Mouse (Mus musculus): ENCODE results near the gene Fras1.

The Fras1 gene

DNA sequence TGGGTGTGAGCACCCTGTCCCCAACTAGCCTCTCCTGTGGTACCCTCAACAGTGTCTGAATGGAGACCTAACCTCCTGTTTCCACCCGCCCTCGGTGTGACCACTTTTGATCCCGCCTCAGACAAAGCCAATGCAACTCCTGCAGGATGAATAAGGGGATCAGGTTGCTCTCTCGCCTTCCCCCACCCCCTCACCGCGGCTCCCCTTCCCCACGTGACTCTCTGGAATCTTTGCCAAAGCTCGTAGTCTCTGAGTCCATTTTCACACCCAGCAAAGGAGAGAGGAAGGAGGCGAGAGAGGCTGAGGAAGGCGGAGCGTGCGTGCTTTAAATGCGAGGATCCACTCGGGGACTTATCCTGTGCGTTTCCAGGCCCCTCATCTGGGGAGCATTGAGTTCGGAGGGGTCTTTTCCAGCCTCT, at the start of gene Fras1:
Fras1 (plus strand) TSS at position 389 of the 419 bp plus-strand sequence.
- no peak for DNase-seq (ENCODE audit: low spot score in 2 of 2)

GRCm38 (mm10) chr5:96331048-96331737, 42.6 kb upstream of the Fras1 start:
- DNase-seq (ENCODE audit: low spot score in 2 of 2) = no peak

- no peak for DNase-seq (ENCODE audit: low spot score in 2 of 2)
Measured at GRCm38 (mm10) chr5:96331738-96332070, 42.1 kb upstream of the Fras1 start.

- DNase-seq (ENCODE audit: low spot score in 2 of 2) = no peak
Measured at GRCm38 (mm10) chr5:96333963-96334362, 39.8 kb upstream of the Fras1 start.

- DNase-seq (ENCODE audit: low spot score in 2 of 2) = no peak
Measured at GRCm38 (mm10) chr5:96340564-96340963, 33.2 kb upstream of the Fras1 start.

- no peak for DNase-seq (ENCODE audit: low spot score in 2 of 2)
Measured at GRCm38 (mm10) chr5:96344983-96345382, 28.8 kb upstream of the Fras1 start.

DNA sequence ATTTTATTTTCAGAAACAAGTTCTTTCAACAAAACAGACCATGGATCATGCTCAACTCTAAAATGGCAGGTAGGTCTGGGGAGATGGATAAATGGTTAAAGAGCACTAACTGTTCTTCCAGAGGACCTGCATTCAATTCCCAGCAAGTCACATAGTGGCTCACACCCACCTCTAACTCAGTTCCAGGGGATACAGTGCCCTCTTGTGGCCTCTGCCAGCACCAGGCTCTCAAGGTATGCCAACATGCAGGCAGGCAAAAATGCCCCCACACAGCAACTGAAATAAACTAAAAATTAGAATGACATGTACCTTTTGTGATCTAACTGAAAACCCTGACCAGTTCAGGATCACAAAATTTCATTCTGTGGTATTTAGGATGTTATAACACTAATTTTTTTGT, 21.8 kb upstream of the Fras1 start:
- no peak for DNase-seq (ENCODE audit: low spot score in 2 of 2)

DNA sequence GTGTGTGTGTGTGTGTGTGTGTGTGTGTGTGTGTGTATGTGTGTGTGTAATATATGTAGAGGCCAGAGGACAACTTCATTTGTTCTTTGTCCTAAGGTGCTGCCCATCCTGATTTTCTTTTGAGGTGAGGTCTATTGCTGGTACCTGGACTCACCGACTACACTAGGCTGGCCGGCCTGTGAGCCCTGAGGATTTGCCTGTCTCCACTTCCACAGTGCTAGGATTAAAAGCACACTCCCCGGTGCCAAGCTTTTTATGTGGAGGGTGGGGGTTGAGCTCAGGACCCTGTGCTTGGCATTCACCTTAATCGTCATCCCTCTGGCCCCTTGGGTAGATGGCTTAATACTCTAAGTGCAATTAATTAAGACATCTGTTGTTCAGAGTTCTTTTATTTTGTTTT, 9.8 kb upstream of the Fras1 start:
- no peak for DNase-seq (ENCODE audit: low spot score in 2 of 2)

GRCm38 (mm10) chr5:96365590-96365989, 8.2 kb upstream of the Fras1 start:
- no peak for DNase-seq (ENCODE audit: low spot score in 2 of 2)

- no peak for DNase-seq (ENCODE audit: low spot score in 2 of 2)
Measured at GRCm38 (mm10) chr5:96367260-96367659, 6.5 kb upstream of the Fras1 start.

DNA sequence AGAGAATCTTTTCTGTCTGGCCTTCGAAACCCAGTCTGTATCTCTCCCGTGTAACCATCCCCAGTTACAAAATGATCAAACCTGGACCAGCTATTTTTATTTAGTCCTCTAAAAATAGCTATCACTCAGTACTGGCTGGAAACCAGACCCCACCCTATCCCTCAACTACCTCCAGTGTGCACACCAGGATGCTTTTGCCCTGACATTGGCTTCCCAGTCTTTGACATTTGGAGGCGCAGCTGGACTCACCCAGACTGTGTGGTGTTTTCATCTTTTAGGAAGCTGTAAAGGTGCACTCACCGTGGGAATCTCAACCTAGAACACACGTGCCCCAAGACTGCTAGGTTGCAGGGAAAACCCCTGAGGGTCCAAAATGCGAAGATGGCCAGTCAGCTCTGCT, 649 bp upstream of the Fras1 start:
- no peak for DNase-seq (ENCODE audit: low spot score in 2 of 2)

GRCm38 (mm10) chr5:96373986-96374901, 489 bp downstream of the Fras1 start:
- peak; percentile 65 to 66 for DNase-seq (ENCODE audit: low spot score in 2 of 2)

DNA sequence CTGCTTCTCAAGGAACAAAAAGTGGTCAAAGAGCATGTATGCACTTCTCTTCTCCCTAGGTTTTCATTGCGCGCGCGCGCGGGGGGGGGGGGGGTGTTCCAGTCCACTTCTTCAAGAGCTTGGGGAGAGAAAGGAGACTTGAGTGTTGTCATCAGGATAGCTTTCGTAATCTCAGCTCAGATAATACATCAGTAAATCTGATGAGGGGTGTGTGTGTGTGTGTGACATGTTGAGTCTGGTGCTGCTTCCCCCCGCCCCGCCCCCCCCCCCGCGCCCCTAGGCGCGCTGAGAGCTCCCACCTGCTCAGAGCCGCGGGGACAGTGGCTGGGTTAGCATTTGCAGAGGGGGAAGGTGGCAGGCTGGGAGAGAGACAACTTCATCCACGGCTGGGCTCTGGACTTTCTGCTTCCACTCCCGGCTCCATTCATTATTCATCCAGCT, 1.7 kb downstream of the Fras1 start:
- DNase-seq (ENCODE audit: low spot score in 2 of 2) = no peak

DNA sequence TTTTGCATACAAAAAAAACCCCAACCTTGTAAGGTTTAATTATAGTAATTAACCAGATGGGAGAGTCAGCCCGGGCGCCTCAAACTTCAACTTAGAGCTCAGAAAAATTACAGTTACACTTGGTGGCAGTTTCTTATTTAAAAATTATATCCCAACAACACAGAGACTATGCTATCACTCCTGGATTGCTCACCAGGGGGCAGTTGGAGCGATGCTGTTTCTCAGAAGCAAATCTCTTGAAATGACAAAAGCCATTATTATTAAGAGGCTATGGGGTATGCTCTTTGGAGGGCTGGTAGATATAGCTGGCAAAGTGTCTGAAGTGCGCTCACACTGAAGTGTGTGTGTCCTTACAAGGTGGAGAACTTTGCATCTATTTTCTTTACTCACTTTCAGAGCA, 2.5 kb downstream of the Fras1 start:
- no peak for DNase-seq (ENCODE audit: low spot score in 2 of 2)

GRCm38 (mm10) chr5:96386138-96386933, 12.6 kb downstream of the Fras1 start:
- no peak for DNase-seq (ENCODE audit: low spot score in 2 of 2)

DNA sequence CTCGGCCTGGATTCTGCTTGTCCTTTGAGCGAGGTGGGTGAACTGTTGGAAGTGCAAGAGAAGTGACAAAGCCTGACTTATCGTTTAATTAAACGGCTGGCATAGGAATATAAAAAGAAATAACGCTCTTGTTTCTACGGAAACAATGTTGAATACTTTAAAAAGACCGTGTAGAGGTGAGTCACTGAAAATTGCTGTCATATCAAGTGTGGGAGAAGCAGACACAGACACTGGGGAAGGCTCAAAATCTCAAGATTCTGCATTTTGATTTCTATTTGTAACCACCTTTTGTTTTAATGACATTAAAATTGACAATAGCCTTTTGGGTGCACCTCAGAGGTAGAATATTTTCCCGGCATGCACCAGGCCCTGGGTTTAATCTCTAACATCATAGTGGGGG, 14.6 kb downstream of the Fras1 start:
- no peak for DNase-seq (ENCODE audit: low spot score in 2 of 2)

DNA sequence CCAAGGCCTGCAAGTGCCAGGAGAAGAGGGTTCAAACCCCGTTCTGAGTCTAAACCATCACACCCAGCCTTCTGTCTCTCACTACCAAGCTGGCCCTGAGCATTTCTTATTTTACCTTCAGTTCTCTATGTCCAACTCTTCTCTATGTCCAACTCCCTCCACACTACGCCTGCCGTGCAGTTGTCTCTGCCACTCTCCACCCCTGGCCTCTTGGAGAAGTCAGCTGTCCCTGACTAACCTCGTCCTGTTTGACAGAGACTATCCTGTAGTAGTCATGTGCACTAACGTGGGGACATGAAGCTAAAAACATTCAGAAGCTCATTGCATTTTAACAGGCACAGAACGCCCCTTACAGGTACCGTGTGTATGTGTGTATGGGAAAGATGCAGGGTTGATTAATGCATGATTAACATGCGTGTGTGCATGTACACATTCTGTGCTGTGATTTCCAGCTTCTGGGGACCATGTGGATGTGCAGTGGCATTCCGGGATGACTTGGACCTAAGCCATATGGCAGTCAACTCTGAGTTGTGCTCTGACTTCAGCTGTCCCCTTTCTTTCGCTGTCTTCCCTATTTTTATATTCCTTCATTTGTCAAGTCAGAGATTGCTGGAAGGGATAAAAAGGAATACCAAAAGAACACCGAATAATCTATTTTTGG, 16.3 kb downstream of the Fras1 start:
- no peak for DNase-seq (ENCODE audit: low spot score in 2 of 2)

GRCm38 (mm10) chr5:96391086-96391485, 17.3 kb downstream of the Fras1 start:
- no peak for DNase-seq (ENCODE audit: low spot score in 2 of 2)

GRCm38 (mm10) chr5:96394947-96395346, 21.2 kb downstream of the Fras1 start:
- no peak for DNase-seq (ENCODE audit: low spot score in 2 of 2)

DNA sequence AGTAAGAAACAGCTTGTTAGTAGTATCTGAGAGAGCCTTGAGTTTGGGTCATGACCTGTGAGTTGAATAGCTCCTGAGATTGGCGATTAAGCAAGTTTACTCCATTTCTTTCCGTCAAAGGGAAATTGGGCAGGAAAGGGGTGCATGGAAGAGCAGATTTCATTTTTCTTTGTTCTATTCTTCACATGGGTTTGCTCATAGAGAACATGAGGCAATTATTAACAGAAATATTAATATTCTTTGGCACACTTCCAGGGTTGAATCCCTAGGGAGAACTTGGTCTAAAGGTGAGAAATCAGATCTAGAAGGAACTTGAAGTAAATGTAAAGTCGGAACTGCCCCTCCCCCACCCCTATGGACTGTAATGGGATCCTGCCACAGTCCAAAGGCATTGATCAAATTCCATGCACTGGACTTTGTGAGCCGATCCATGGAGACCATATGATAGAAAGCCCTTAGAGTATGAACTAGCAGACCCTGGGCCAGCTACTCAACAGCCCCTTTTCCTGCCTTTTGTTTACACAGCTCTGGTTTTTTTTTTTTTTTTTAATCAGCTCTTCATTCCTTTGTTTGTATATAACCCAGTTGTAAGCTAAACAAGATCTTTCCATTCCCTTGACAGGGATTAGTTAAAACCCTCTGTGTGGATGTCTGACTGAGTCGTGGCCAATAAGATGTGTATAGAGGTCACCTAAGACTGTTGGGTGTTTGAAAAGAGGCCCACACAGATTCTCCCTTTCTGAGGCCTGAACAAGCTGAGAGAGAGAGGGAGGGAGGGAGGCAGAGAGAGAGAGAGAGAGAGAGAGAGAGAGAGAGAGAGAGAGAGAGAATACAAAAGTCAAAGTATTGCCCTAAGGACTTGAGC, 22.3 kb downstream of the Fras1 start:
- no peak for DNase-seq (ENCODE audit: low spot score in 2 of 2)

DNA sequence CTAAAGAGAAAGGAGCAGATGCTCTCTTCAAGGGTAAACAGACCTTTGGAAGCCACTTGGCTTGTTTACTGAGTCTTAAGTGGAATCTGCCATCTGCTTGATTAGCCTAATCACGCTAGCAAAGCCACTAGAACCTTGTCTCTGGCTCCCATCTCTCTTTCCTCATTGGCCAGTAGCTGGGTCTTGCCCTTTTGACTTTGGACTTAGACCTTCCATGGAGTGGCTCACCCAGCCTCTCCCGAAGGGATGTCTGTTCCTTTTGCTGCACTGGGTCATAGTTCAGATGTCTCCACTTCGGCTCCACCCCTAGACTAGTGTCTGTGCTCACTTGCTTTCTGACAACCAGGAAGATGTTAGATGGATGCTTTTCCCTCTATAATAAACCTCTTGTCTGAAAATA, 28.8 kb downstream of the Fras1 start:
- DNase-seq (ENCODE audit: low spot score in 2 of 2) = no peak
